Mouse (Mus musculus) bone marrow, adult 2 months (tissue): ENCODE measurements around the gene Slc35c2. TPM values are rescaled to one million over a fixed set of nuclear protein-coding genes. Genes with fewer than 3 reads are reported as not detected.

ENCODE experiments used
- H3K27ac ChIP-seq: fragments of 200-500 bp; 2 replicates; pipeline ENCODE4 v1.5.1; 2012; ENCODE audit warnings: low read depth, mild to moderate bottlenecking, control low read depth, inconsistent platforms, low read length; ENCODE audit not compliant: control insufficient read depth, poor library complexity, insufficient read depth
- H3K4me1 ChIP-seq: fragments of 200-500 bp; 2 replicates; pipeline ENCODE4 v1.6.1; 2011; ENCODE audit warnings: low read length; ENCODE audit not compliant: control insufficient read depth, insufficient read depth
- H3K4me3 ChIP-seq: fragments of 200-500 bp; replicated peaks from 2 replicates; pipeline ENCODE3; 2011; ENCODE audit warnings: mild to moderate bottlenecking, low read depth, low read length, control low read depth; ENCODE audit not compliant: control insufficient read depth
- CTCF ChIP-seq: fragments of 200-500 bp; IDR thresholded peaks from 2 replicates; pipeline ENCODE4 v1.5.1; 2011; ENCODE audit warnings: low read length, control low read depth; ENCODE audit not compliant: control insufficient read depth, insufficient read depth
- POLR2A ChIP-seq: fragments of 200-500 bp; IDR thresholded peaks from 2 replicates; pipeline ENCODE4 v1.6.1; 2011; ENCODE audit warnings: low read depth, mild to moderate bottlenecking, control low read depth, low read length, borderline replicate concordance; ENCODE audit not compliant: control insufficient read depth
- WGBS: fragments of 180-500 bp; shearing (Covaris S2); methylation state at CpG from one replicate; pipeline ENCODE4 v1.1.7; 2018; 5-methylcytosine and 5-hydroxymethylcytosine counted together
- polyA plus RNA-seq: library from polyadenylated mRNA; stranded (reverse); fragments of >200 nt; gene quantifications from 2 replicates; pipeline ENCODE4 v1.2.4, GENCODE M21; 2011; ENCODE audit warnings: low replicate concordance; ENCODE audit not compliant: missing spikeins, insufficient read depth, insufficient read length

The Slc35c2 gene
- polyA plus RNA-seq, 1 experiment: 79.2 TPM

- TF ChIP-seq CTCF (peak; percentile 90), POLR2A (no peak)
- H3K4me3 ChIP-seq: no peak overlapping the region
- WGBS: 18% methylated on average over 8 of the region's 8 CpGs
Measured at GRCm38 (mm10) chr2:165275824-165276223, 11.8 kb downstream of the Slc35c2 start.

GRCm38 (mm10) chr2:165275124-165275640, 12.5 kb downstream of the Slc35c2 start:
- H3K4me1 ChIP-seq: no peaks in the 10 kb centered on the region; the same call in 1 of the 2 replicates
- no peak overlapping the region for H3K27ac ChIP-seq
- WGBS: 77% methylated on average over 8 of the region's 8 CpGs
- no peak overlapping the region for H3K4me3 ChIP-seq
- TF ChIP-seq CTCF (no peak), POLR2A (no peak)

More at GRCm38 (mm10) chr2:165275824-165276223, 11.8 kb downstream of the Slc35c2 start:
- Histone ChIP-seq H3K4me1 (no peaks in the 10 kb centered on the region; the same call in 1 of the 2 replicates), H3K27ac (no peak overlapping the region)

- H3K4me3 ChIP-seq: no peak overlapping the region
- H3K4me1 ChIP-seq: no peaks in the 10 kb centered on the region; the same call in 1 of the 2 replicates
- 39% methylated on average over 4 of the region's 4 CpGs for WGBS
- H3K27ac ChIP-seq: no peak overlapping the region
- TF ChIP-seq POLR2A (no peak), CTCF (no peak)
Measured at GRCm38 (mm10) chr2:165273589-165273988, 14.1 kb downstream of the Slc35c2 start.

GRCm38 (mm10) chr2:165271326-165271725, 16.3 kb downstream of the Slc35c2 start:
- Histone ChIP-seq H3K27ac (no peak overlapping the region), H3K4me3 (no peak overlapping the region), H3K4me1 (no peaks in the 10 kb centered on the region; the same call in 1 of the 2 replicates)
- WGBS: 25% methylated on average over 8 of the region's 8 CpGs
- TF ChIP-seq CTCF: no peak
- TF ChIP-seq POLR2A: no peak

GRCm38 (mm10) chr2:165270858-165271257, 16.8 kb downstream of the Slc35c2 start:
- WGBS: 10% methylated on average over 7 of the region's 7 CpGs
- TF ChIP-seq POLR2A: no peak
- TF ChIP-seq CTCF: no peak
- H3K27ac ChIP-seq: no peak overlapping the region
- H3K4me3 ChIP-seq: no peak overlapping the region
- H3K4me1 ChIP-seq: no peaks in the 10 kb centered on the region; the same call in 1 of the 2 replicates

- 34% methylated on average over 12 of the region's 12 CpGs for WGBS
- H3K27ac ChIP-seq: no peak overlapping the region
- H3K4me1 ChIP-seq: no peaks in the 10 kb centered on the region; the same call in 1 of the 2 replicates
- TF ChIP-seq POLR2A (no peak), CTCF (no peak)
- no peak overlapping the region for H3K4me3 ChIP-seq
Measured at GRCm38 (mm10) chr2:165266739-165267138, 20.9 kb downstream of the Slc35c2 start.

- Histone ChIP-seq H3K4me3 (no peak overlapping the region), H3K27ac (no peak overlapping the region), H3K4me1 (no peaks in the 10 kb centered on the region)
- WGBS: 53% methylated on average over 7 of the region's 7 CpGs
- TF ChIP-seq POLR2A: no peak
- no peak for TF ChIP-seq CTCF
Measured at GRCm38 (mm10) chr2:165263861-165264260, 23.8 kb downstream of the Slc35c2 start.

- H3K4me1 ChIP-seq: no peaks in the 10 kb centered on the region
- TF ChIP-seq CTCF: no peak
- no peak for TF ChIP-seq POLR2A
- no peak overlapping the region for H3K27ac ChIP-seq
- WGBS: 44% methylated on average over 18 of the region's 18 CpGs
- no peak overlapping the region for H3K4me3 ChIP-seq
Measured at GRCm38 (mm10) chr2:165262274-165262990, 25.2 kb downstream of the Slc35c2 start.

- 60% methylated on average over 8 of the region's 8 CpGs for WGBS
- H3K4me3 ChIP-seq: no peak overlapping the region
- TF ChIP-seq CTCF (no peak), POLR2A (no peak)
- H3K4me1 ChIP-seq: no peaks in the 10 kb centered on the region
- no peak overlapping the region for H3K27ac ChIP-seq
Measured at GRCm38 (mm10) chr2:165259859-165260258, 27.8 kb downstream of the Slc35c2 start.
